Mouse (Mus musculus) ovary, postnatal 14 days (tissue): Measurements from ENCODE around the gene Olfr1424.
"Not testable (repeated sequence)": the region's sequence is repeated elsewhere in the genome, so short reads cannot be mapped to it uniquely, and the experiment has no call there.

Experiments
- DNase-seq: peaks from one replicate; pipeline ENCODE4 v3.0.0; 2022; ENCODE audit warnings: low spot score

The Olfr1424 gene

DNA sequence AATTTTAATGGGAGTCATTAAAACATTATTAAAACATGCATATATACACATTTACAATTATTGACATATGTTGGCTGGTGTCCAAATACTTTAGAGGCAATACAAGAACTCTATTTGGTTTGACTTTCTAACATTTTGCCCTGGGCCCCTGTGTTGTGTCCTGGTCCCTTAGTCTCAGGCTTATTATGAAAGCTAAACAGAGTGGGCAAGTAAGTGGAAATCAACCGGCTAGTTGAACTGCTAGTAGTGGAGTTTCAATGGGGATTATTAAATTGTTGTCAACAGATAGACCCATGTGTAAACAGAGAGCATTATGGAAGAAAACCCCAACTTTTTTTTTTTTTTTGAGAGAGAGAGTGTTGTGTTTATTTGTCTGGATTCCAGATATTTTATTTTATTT, at the start of gene Olfr1424:
Gene Olfr1424, minus strand, starts transcription at position 101 of the 400 bp plus-strand sequence.
- DNase-seq: not testable (repeated sequence)

- no peak for DNase-seq
Measured at GRCm38 (mm10) chr19:12104541-12104940, 42.1 kb upstream of the Olfr1424 start.

GRCm38 (mm10) chr19:12103234-12103633, 40.8 kb upstream of the Olfr1424 start, which contains the start of gene Olfr1427:
Gene Olfr1427 (minus strand): TSS chr19:12103334.
- DNase-seq: no peak

- no peak for DNase-seq
Measured at GRCm38 (mm10) chr19:12091913-12092312, 29.4 kb upstream of the Olfr1424 start, which contains the start of gene Olfr1426. Gene Olfr1426 (minus strand): TSS chr19:12092013.

DNA sequence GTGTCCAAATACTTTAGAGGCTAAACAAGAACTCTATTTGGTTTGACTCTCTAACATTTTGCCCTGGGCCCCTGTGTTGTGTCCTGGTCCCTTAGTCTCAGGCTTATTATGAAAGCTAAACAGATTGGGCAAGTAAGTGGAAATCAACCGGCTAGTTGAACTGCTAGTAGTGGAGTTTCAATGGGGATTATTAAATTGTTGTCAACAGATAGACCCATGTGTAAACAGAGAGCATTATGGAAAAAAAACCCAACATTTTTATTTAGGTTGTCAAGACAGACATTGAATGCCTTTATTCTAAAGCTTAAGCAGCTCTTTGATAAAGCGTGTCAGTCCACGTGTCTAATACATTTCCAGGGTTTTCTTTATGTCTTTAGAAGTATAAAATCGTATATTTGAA, 15.1 kb upstream of the Olfr1424 start, which contains the start of gene Olfr1425:
Gene Olfr1425, minus strand, starts transcription at position 101 of the 400 bp plus-strand sequence.
- not testable (repeated sequence) for DNase-seq

DNA sequence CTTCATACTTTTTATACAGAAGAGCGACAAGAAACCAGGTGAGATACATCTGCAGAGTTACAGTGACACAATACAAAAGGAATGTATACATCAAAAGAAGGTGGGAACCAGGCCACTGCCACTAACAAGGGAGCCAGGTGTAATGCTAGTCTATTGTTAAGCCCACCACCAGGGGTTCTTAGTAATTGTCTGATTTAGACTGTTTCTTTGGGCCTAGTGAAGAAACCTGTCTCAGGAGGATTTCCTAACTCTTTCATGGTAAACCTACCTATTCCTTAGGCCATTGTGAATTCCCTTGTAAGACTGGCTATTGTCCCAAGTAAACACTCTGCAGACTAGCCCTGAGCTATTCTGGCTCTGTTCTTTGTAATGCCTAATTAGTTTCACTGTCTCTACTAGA, 7.1 kb upstream of the Olfr1424 start:
- not testable (repeated sequence) for DNase-seq

DNA sequence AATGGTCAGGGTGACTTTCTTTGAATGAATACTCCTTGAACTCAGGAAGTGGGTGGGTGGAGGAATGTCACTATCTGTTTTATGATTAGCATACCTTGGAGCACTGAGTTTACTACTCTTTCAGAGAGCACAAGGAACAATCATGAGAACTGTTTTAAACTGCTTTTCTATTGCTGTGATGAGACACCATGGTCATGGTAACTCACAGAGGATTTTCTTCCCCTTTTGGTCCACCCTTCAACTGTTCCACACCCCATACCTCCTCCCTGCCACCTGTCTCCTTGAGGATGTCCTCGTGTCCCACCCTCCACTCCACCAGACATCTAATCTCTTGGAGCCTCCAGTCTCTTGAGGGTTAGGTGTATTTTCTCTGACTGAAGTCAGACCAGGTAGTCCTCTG, 5.3 kb upstream of the Olfr1424 start:
- not testable (repeated sequence) for DNase-seq

DNA sequence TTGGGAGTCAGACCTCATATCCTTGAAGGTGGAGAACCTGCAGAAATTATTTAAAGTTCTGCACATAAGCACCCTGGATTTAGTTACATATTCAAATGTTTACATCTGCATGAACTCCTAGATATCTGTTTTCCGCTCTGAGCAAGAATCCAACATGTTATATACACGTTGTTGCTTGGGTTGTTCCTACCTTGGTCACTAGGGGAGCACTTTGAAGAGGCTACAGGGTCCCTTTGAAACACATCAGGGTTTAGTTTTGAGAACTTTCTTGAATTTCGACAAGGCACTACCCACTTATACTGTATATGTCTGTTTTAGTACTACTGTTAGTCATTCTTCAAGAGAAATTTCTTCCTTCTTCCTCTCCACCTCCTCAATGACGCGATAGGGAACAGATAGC, 19.3 kb downstream of the Olfr1424 start:
- no peak for DNase-seq

GRCm38 (mm10) chr19:12041217-12041616, 21.3 kb downstream of the Olfr1424 start, which contains the start of gene Olfr1423:
Gene Olfr1423 (minus strand): TSS chr19:12041317.
- no peak for DNase-seq

GRCm38 (mm10) chr19:12037727-12038126, 24.8 kb downstream of the Olfr1424 start:
- DNase-seq: no peak

DNA sequence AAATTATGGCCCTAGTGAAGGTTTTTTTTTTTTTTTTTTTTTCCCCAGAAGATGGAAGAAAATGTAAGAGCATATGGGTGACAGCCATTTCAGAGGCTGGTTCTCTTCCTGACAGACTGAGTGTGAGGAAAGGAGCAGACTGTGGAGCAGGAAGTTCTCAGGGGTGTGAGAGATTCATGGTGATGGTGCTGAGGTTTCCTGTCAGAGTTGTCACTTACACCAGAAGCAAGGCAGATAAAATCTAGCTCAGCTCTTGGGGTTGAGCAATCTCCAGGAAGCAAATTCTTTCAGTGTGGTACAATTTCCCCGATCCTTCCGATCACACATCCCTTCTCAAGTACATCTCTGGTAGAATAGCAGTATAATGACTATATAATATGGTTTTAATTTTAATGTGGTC, 35.9 kb downstream of the Olfr1424 start:
- DNase-seq: no peak

GRCm38 (mm10) chr19:12025333-12025732, 37.1 kb downstream of the Olfr1424 start:
- DNase-seq: no peak

- no peak for DNase-seq
Measured at GRCm38 (mm10) chr19:12024149-12024548, 38.3 kb downstream of the Olfr1424 start.

GRCm38 (mm10) chr19:12016192-12016591, 46.3 kb downstream of the Olfr1424 start:
- no peak for DNase-seq

DNA sequence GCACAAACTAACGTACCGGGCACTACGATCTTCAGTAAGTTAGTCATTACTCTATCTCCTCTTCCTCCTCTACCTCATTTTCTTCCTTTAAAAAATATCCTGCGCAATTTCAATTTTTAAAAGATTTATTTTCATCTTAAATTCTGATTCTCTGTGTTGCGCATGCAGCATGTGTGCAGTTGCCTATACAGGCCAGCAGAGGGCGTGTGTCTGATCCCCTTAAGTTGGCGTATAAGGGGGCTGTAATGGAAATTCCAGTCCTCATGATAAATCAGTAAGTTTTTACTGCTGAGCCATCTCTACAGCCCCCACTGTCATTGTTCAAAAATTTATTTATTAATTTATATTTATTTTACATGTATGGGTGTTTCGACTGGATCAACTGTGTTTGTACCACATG, 46.8 kb downstream of the Olfr1424 start:
- no peak for DNase-seq

DNA sequence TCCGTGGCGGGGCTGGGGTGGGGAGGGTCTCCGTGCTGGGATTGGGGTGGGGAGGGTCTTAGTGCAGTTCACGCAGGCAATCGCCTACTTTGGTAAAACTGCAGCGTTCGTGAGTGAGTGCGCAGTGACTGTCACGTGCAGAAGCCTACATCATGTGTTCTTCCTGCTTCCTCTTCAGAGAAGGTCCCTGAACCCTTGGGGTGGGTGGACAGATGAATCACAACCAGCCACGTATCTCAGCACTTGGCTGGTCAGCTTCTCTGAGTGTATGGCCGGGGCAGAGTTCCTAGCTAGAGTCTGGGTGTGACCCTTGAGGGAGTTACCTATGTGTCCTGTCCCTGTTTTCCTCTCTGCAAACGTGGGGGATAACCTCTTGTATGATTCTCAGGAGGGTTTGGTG, 49.3 kb downstream of the Olfr1424 start:
- DNase-seq: no peak

- no peak for DNase-seq
Measured at GRCm38 (mm10) chr19:12012615-12013014, 49.9 kb downstream of the Olfr1424 start.

DNA sequence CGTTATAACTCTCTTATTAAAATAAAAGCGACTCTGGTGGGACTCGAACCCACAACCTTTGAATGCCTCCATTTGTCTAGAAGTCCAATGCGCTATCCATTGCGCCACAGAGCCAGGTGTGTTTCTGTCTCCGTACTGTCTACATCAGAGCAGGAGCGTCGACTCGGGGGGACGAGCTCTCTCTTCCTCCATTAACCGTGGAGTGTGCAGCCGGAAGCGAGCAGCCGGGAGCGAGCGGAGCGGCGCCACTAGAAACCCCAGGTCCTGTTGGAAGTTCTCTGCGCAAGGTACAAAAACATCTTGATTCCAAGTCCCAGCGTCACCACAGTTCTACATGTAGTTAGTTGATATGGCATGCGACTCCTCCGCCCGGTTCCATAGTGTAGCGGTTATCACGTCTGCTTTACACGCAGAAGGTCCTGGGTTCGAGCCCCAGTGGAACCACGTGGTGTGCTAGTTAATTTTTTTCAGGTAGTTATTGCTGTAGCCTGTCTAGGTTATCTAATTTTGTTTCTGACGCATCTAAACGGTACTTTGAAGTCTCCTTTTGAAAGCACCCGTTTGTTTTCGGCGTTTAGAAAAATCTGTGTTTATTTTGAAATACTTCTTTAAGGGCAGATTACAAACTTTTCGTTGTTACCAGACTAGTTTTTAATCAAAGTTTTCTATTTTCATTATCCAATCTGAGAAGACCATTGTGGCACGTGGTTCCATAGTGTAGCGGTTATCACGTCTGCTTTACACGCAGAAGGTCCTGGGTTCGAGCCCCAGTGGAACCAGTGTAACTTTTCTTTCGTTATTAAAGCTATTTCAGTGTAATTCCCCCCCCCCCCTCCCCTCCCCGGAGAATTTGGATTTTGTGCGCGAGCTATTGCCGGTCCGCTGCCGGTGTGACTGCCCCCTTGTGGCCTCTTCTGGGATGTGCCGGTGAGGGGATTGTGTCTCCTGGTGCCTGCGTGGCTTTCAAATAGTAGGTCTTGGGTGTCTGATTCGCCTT, 50.6 kb downstream of the Olfr1424 start:
- DNase-seq: peak; percentile 81

DNA sequence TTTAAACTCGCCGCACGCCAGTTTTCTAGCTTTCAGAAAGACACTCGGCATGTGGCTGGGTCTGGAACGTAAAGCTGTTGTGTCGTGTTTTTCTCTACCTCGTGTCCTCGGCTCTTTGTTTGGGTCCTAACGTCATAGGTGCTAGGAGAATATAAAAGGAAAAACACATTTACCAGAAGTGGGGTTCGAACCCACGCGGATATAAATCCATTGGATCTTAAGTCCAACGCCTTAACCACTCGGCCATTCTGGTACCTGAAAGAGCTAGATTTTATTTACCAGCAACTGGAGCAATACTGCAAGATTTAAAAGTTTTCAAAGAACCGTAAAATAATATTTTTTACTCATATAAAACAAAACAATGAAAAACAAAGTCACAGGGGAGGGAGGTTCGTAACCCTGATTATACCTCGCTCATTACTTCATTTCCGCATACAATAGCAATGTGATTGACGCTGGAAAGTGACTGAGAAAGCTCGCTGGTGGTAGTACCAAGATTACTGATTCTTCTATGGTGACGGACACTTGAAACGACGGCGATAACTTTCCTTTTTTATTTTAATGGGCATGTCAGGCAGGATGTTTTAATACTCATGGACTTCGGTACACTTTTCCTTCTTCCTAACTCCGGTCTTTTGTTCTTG, 51.4 kb downstream of the Olfr1424 start:
- DNase-seq: peak; percentile 67

GRCm38 (mm10) chr19:12010281-12010771, 52.2 kb downstream of the Olfr1424 start:
- peak; percentile 44 for DNase-seq

GRCm38 (mm10) chr19:12009501-12010280, 52.8 kb downstream of the Olfr1424 start:
- peak; percentile 48 for DNase-seq
